Mouse (Mus musculus): Measurements from ENCODE around the gene Jhy. TPM values are rescaled to one million over a fixed set of nuclear protein-coding genes. Genes with fewer than 3 reads are reported as not detected.

The Jhy gene
- total RNA-seq (2015; ENCODE audit: low replicate concordance) (not detected in 2 replicates), total RNA-seq (2017; ENCODE audit: low replicate concordance) (not detected in 2 replicates)

DNA sequence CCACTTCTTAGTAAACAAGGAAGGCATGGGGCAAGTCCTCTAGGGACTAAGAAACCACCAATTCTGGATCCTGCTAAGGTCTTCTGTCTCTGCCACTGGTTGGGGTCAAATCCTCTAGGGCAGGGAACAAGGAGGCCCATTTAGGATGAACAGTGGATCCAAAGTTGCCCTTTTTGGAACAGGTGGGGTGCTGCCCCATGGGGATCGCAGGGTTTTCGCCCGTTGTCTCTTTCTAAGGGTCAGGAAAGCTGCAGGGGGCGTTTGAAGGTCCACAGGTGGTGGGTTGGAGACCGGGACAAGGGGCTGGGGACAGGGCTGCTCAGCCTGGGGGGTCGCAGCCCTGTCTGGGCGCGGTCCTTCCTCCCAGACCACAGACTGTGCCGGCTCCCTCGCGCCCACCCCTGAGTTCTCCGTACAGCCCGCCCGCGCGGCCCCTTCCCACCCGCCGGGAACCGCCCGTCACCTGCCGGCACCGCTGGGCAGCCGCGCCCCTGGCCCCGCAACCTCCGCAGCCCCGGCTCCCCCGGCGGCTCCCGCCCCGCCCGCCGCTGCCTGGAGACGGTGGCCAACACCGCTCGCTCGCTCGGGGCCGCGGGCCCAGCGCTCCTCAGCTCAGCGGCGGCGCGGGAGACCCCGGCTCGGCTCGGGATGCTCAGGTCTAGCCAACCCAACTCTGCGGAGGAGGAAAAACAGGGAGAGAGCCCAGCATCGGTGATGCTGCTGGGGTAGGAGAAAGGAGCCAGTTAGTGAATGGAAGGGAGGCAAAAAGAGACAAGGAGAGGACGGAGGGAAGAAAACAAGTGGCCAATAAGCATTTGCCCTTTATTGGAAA is at the start of gene Jhy:
Jhy (minus strand) TSS at position 533 of the 832 bp plus-strand sequence.
- ATAC-seq (replicated peaks; ENCODE audit: low FRiP score, poor library complexity, severe bottlenecking) = no peak

GRCm38 (mm10) chr9:41012456-41012855 is 48.5 kb upstream of the Jhy start:
- ATAC-seq (replicated peaks; ENCODE audit: low FRiP score, poor library complexity, severe bottlenecking) = no peak

DNA sequence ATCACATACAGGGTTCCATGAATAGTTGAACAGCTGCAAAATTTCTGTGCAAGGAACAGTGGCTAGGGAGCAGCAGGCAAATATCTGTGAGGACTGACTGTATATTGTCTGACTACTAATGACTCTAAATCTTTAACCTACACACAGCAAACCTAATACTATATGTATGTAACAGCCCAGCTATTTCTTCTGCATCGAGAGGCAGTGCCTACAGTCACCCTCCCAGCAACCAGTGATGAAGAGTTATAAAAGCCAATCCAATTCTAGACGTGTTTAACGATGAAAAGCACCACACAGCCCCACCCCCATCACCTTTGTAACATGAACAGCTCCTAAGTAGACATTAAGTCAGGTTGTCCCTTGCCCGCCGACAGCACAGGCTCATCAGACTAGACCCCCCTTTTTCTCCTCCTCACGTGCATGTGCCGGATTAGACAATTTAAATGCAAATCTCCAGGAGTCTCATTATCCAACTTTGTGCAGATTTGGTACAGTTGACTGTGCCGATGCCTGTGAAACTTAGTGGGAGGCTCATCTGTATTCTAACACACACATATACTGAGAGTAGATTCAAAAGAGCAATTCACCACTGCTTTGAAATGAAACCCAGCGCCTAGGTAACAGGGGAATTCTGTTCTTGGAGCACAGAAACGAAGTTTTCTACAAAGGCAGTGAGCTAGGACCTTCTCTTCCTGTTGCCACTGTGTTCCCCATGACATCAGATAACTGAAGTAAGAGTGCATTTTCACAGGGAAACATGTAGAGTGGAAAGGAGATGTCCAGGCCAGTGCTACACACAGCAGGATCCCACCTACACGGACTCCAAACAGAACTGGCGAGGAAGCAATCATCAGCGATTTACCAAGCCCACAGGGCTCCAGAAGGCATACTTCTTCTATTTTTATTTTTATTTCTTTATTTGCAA is 47.9 kb upstream of the Jhy start:
- ATAC-seq (replicated peaks; ENCODE audit: low FRiP score, poor library complexity, severe bottlenecking) = no peak

DNA sequence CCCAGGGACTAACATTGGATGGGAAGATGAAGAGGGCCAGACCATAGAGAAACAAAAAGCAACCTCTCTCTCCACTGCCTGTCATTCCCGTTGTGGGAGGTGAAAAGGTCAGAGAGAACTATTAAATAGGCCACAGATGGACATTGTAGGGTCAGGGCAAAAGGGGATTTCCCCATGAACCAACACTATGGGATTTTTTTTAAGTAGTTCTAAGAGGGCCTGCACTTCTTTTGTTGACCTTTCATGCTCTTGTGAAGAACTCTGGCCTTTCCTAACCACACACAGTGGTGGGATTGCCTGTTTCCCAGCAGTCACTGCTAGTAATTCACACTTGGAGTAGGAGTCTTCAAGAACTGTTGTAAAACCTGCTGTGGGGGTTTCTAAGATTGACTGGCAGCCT is 43.9 kb upstream of the Jhy start:
- ATAC-seq (replicated peaks; ENCODE audit: low FRiP score, poor library complexity, severe bottlenecking) = no peak

- ATAC-seq (replicated peaks; ENCODE audit: low FRiP score, poor library complexity, severe bottlenecking) = no peak
Measured at GRCm38 (mm10) chr9:41004415-41004814, 40.5 kb upstream of the Jhy start, which contains the start of gene Crtam. TSS of gene Crtam (minus strand) at chr9:41004628.

- no peak for ATAC-seq (replicated peaks; ENCODE audit: low FRiP score, poor library complexity, severe bottlenecking)
Measured at GRCm38 (mm10) chr9:40997116-40997779, 33.3 kb upstream of the Jhy start.

DNA sequence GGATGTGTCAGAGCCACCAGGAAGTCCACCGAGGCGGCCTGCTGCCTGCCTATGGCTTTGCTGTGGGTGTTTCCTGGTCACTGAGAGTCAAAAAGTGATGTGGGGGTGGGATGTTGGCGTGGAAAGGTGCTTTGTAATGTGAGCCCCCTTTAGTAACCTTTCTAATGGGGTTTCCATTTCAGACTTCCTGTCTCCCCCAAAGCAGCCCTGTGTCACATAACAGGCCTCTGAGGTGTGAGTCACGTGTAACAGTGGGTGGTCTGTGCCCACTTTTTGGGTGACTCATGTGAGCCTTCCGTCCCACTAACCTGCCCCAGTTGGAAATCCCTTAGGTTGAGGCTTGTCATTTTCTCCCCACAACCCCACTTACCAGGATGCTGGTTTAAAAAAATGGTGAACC is 30.2 kb upstream of the Jhy start:
- ATAC-seq (replicated peaks; ENCODE audit: low FRiP score, poor library complexity, severe bottlenecking) = no peak

DNA sequence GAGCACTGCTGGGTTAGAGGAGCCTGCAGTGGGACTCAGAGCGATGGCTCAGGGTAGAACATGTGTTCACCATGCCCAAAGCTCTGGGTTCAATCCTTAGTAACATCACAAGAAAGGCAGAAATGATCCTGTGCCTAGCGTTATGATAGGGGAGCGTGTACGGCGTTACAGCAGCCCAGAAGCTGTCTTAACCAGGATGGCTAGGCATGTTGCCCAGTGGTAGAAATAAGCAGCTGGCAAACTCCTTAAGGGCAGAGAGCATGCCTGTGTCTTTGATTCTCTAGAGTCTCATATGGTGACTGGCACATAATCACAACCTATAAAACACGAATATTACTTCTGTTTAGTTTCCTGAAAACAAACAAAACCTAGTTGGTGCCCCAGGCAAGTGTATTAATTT is 27.6 kb upstream of the Jhy start:
- ATAC-seq (replicated peaks; ENCODE audit: low FRiP score, poor library complexity, severe bottlenecking) = no peak

DNA sequence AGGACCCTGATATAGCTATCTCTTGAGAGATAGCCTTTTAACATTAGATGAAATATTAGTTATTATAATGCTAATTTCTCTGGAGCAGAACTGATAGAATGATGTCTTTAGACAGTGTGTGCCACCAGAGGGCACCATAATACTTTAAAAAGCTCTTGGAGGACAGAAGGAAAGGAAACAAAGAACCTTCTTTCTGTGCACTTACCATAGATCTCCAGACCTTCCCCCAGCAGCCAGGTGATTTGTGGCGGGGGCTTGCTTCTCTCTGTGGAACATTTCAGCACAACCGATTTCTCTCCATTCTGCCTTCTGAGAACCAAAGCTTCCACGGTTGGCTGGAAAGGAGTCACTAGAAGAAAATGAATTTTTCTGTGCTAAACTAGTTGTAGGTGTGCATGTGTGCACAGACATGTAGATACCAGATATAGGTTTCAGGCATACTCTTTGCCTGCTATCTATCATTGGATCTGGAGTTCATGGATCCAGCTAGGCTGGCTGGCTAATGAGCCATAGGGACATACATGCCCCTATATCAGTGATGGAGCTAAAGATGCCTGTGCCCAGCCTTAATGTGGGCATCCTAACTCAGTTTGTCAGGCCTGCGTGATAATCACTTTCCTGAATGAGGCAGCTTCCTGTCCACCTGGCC is 26.1 kb upstream of the Jhy start:
- ATAC-seq (replicated peaks; ENCODE audit: low FRiP score, poor library complexity, severe bottlenecking) = no peak

- no peak for ATAC-seq (replicated peaks; ENCODE audit: low FRiP score, poor library complexity, severe bottlenecking)
Measured at GRCm38 (mm10) chr9:40984313-40984712, 20.4 kb upstream of the Jhy start.

DNA sequence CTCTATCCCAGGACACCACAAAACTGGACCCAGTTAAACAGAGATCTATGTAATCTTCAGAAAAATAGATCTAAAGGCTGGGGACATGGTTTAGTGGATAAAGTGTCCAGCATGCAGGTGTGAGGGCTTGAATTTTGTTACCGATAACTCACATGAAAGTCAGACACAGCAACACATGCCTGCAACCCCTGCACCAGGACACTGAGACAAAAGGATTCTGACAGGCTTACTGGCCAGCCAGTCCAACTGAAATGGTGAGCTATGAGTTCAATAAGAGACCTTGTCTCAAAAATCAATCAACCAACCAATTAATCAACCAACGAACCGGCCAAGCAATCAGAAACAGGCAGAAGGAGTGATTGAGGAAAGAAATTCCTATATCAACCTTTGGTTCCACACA is 19.8 kb upstream of the Jhy start:
- ATAC-seq (replicated peaks; ENCODE audit: low FRiP score, poor library complexity, severe bottlenecking) = no peak

- ATAC-seq (replicated peaks; ENCODE audit: low FRiP score, poor library complexity, severe bottlenecking) = no peak
Measured at GRCm38 (mm10) chr9:40982480-40982879, 18.6 kb upstream of the Jhy start.

- ATAC-seq (replicated peaks; ENCODE audit: low FRiP score, poor library complexity, severe bottlenecking) = no peak
Measured at GRCm38 (mm10) chr9:40974042-40974801, 10.3 kb upstream of the Jhy start.

GRCm38 (mm10) chr9:40964418-40964714 is 448 bp upstream of the Jhy start:
- no peak for ATAC-seq (replicated peaks; ENCODE audit: low FRiP score, poor library complexity, severe bottlenecking)

DNA sequence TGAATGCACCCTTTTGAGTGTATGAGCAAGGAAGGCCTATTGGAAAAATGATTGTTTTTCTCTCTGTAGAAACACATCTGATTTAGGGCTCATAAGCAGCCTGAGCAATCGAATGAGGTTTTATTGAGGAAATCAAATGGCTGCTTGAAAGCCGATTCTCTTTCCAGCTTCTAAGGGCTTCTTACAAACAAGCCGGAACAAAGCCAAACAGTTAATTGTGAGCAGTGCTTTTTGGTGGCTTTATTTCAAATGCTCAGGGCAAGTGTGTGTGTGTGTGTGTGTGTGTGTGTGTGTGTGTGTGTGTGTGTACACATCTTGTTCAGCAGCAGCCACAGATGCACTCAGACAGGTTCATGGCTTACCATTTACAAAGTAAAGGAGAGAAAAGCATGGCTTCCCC is 2.5 kb downstream of the Jhy start:
- ATAC-seq (replicated peaks; ENCODE audit: low FRiP score, poor library complexity, severe bottlenecking) = no peak

- ATAC-seq (replicated peaks; ENCODE audit: low FRiP score, poor library complexity, severe bottlenecking) = no peak
Measured at GRCm38 (mm10) chr9:40949039-40949615, 14.8 kb downstream of the Jhy start.

- no peak for ATAC-seq (replicated peaks; ENCODE audit: low FRiP score, poor library complexity, severe bottlenecking)
Measured at GRCm38 (mm10) chr9:40948473-40948872, 15.4 kb downstream of the Jhy start.

DNA sequence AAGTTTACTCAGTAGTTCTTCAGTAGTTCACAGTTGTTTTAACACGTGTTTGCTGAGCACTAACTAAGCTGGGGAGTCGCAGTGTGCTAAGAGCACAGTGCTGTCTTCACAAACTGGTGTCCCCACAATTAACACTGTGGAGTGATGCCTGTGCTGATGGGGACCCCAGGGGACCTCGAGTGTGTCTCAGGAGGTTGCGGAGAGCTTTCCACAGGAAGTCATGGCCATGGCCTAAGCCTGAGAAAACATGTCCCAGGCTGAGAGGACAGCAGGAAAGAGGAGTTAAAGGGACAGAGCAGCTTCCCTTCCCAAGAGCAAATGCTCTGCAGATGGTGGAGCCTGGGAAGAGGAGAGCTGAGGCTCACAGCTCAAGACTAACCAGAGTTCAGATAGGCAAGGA is 16.8 kb downstream of the Jhy start:
- no peak for ATAC-seq (replicated peaks; ENCODE audit: low FRiP score, poor library complexity, severe bottlenecking)

DNA sequence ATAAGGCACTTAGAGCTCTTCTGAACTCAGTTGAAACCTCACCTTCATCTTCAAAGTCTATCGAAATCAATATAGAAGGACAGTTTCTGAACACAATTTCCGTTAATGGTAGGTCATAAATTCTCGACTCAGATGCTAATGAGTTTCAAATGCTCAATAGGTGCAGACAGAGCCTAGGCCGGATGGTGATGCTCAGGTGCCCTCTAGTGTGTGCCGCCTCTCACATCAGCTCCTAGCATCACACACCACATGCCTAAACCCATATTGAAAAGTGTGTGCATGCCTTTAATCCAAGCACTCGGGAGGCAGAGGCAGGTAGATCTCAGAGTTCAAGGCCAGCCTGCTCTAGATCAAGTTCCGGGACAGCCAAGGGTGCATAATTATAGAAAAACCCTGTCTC is 26.5 kb downstream of the Jhy start:
- no peak for ATAC-seq (replicated peaks; ENCODE audit: low FRiP score, poor library complexity, severe bottlenecking)

Measured in erythroblast, adult 5-6 weeks (primary cell).